Mouse (Mus musculus) effector memory CD4-positive, alpha-beta T cell, adult 7 months (primary cell): ENCODE results near the gene Plk5. TPM values are rescaled to one million over a fixed set of nuclear protein-coding genes. Genes with fewer than 3 reads are reported as not detected.

ENCODE experiments used
- polyA plus RNA-seq: library from polyadenylated mRNA; unstranded; fragments of 100-300 nt; shearing (Covaris generic); gene quantifications from one replicate; pipeline ENCODE4 v1.2.1, GENCODE M21; 2017

The Plk5 gene
- polyA plus RNA-seq: not detected

GRCm38 (mm10) chr10:80356001-80356682 is at the start of gene Plk5:
Plk5 (plus strand) TSS chr10:80356459.

GRCm38 (mm10) chr10:80320340-80320760 is 35.9 kb upstream of the Plk5 start, which contains the start of gene 2310011J03Rik:
2310011J03Rik (minus strand) TSS chr10:80320537.

GRCm38 (mm10) chr10:80329273-80330081 is 26.8 kb upstream of the Plk5 start, which contains the start of the genes Pcsk4 and Reep6:
Pcsk4 (minus strand) TSS chr10:80329498.
Reep6 (plus strand) TSS chr10:80329953.

GRCm38 (mm10) chr10:80348244-80348781 is 7.9 kb upstream of the Plk5 start, which contains the start of gene Adamtsl5:
Adamtsl5 (minus strand) TSS chr10:80348412.

GRCm38 (mm10) chr10:80387522-80387959 is 31.3 kb downstream of the Plk5 start, which contains the start of gene Mex3d:
Mex3d (minus strand) TSS chr10:80387659.

GRCm38 (mm10) chr10:80399191-80399972 is 43.1 kb downstream of the Plk5 start, which contains the start of gene Mbd3:
Mbd3 (minus strand) TSS chr10:80399550.

GRCm38 (mm10) chr10:80406684-80407501 is 50.6 kb downstream of the Plk5 start, which contains the start of gene Uqcr11:
Uqcr11 (minus strand) TSS chr10:80406830.

Other genes with a start within 250 kb of the Plk5 start
- gene Stk11, start 240.7 kb upstream of the Plk5 start, polyA plus RNA-seq: 31.4 TPM
- gene Atp5d, start 217.8 kb upstream of the Plk5 start, polyA plus RNA-seq: 367 TPM
- gene Cbarp, start 215.6 kb upstream of the Plk5 start, polyA plus RNA-seq: 5.3 TPM
- 4.4 TPM for gene Midn, start 208.2 kb upstream of the Plk5 start, polyA plus RNA-seq
- gene Cirbp, start 190.5 kb upstream of the Plk5 start, polyA plus RNA-seq: 232 TPM
- 18.9 TPM for gene 1600002K03Rik, start 183.5 kb upstream of the Plk5 start, polyA plus RNA-seq
- gene Efna2, start 177.0 kb upstream of the Plk5 start, polyA plus RNA-seq: 0.41 TPM
- gene Mum1, start 130.0 kb upstream of the Plk5 start, polyA plus RNA-seq: 66.2 TPM
- gene Ndufs7, start 107.3 kb upstream of the Plk5 start, polyA plus RNA-seq: 159 TPM
- gene Gamt, start 95.4 kb upstream of the Plk5 start, polyA plus RNA-seq: 1.8 TPM
- 78.1 TPM for gene Dazap1, start 95.0 kb upstream of the Plk5 start, polyA plus RNA-seq
- 748 TPM for gene Rps15, start 64.0 kb upstream of the Plk5 start, polyA plus RNA-seq
- gene Apc2, start 60.5 kb upstream of the Plk5 start, polyA plus RNA-seq: 0.05 TPM
- gene 2310011J03Rik, start 35.9 kb upstream of the Plk5 start, polyA plus RNA-seq: 29.9 TPM
- 1.8 TPM for gene Pcsk4, start 27.0 kb upstream of the Plk5 start, polyA plus RNA-seq
- not detected for gene Reep6, start 26.5 kb upstream of the Plk5 start, polyA plus RNA-seq
- not detected for gene Adamtsl5, start 8.0 kb upstream of the Plk5 start, polyA plus RNA-seq
- 7.3 TPM for gene Mex3d, start 31.2 kb downstream of the Plk5 start, polyA plus RNA-seq
- gene Mbd3, start 43.1 kb downstream of the Plk5 start, polyA plus RNA-seq: 92.9 TPM
- 115 TPM for gene Uqcr11, start 50.4 kb downstream of the Plk5 start, polyA plus RNA-seq
- gene Tcf3, start 77.2 kb downstream of the Plk5 start, polyA plus RNA-seq: 88.8 TPM
- gene Onecut3, start 138.4 kb downstream of the Plk5 start, polyA plus RNA-seq: 0.07 TPM
- 0.10 TPM for gene Atp8b3, start 182.7 kb downstream of the Plk5 start, polyA plus RNA-seq
- 55.7 TPM for gene Rexo1, start 205.1 kb downstream of the Plk5 start, polyA plus RNA-seq
- 16.2 TPM for gene Klf16, start 220.9 kb downstream of the Plk5 start, polyA plus RNA-seq
- gene Abhd17a, start 233.9 kb downstream of the Plk5 start, polyA plus RNA-seq: 92.3 TPM
- gene Scamp4, start 246.4 kb downstream of the Plk5 start, polyA plus RNA-seq: 106 TPM
- gene Adat3, start 246.4 kb downstream of the Plk5 start, polyA plus RNA-seq: 6.2 TPM
- gene Gm49322, start 249.6 kb downstream of the Plk5 start, polyA plus RNA-seq: 14.3 TPM